Mouse (Mus musculus): ENCODE results near the gene Snx29. TPM values are rescaled to one million over a fixed set of nuclear protein-coding genes. Genes with fewer than 3 reads are reported as not detected.
"Not testable (repeated sequence)": the region's sequence is repeated elsewhere in the genome, so short reads cannot be mapped to it uniquely, and the experiment has no call there.

Snx29 gene
- polyA plus RNA-seq, 1 experiment from 2014 or later, result 14.2 TPM

DNA sequence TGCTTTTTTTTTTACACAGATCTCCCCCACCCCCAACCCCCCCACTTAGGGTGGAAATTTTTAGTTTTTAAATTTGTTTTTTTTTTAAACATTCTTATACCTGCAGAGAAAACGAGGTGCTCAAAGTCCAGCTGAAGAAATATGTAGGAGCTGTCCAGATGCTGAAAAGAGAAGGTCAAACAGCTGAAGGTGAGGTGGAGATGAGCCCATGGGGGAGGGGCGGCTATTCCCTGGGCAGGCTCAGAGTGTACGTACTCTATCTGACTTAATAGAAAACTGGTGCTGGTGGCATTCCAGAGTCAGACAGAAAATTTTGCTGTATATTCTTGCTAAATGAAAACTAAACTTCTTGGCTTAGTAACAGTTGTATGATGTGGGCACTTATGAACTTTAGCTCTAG is 188.1 kb downstream of the Snx29 start:
- Histone ChIP-seq H3K4me1 (peaks cover 7% of the 10 kb centered on the region), H3K9ac (no peak overlapping the region), H3K27me3 (no peaks in the 10 kb centered on the region), H3K9me3 (replicated peaks) (no peaks in the 10 kb centered on the region), H3K36me3 (no peaks in the 10 kb centered on the region), H3K27ac (replicated peaks) (no peak overlapping the region), H3K4me2 (replicated peaks) (no peak overlapping the region), H3K4me3 (replicated peaks) (no peak overlapping the region)
- WGBS, result 45% methylated on average over 3 of the region's 3 CpGs
- no peak for ATAC-seq (ENCODE audit: insufficient number of reproducible peaks, low FRiP score, low TSS enrichment, low read depth)

DNA sequence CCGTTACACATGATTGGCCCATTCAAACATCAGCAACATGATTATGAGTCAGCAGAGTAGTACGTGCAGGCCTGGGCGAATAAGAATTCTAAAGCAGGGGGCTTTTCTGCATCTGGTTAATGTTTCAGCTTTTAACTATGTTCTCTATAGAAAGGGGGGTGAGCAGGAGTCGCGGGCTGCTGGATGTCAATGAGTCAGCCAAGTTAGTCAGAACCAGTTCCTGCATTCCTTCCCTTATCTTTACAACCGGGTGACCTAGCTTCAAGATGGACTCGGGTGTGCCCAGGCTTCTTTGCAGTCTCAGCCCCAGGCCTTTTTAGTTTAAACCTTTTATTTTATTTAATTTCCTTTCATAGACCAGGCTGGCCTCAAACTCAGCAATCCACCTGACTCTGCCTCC is 189.0 kb downstream of the Snx29 start:
- H3K27me3 ChIP-seq; H3K4me1 ChIP-seq; H3K27ac ChIP-seq (replicated peaks); ATAC-seq (ENCODE audit: insufficient number of reproducible peaks, low FRiP score, low TSS enrichment, low read depth); H3K36me3 ChIP-seq; H3K9me3 ChIP-seq (replicated peaks); H3K4me3 ChIP-seq (replicated peaks); H3K9ac ChIP-seq; H3K4me2 ChIP-seq (replicated peaks): not testable (repeated sequence)
- WGBS, result 83% methylated on average over 7 of the region's 7 CpGs

DNA sequence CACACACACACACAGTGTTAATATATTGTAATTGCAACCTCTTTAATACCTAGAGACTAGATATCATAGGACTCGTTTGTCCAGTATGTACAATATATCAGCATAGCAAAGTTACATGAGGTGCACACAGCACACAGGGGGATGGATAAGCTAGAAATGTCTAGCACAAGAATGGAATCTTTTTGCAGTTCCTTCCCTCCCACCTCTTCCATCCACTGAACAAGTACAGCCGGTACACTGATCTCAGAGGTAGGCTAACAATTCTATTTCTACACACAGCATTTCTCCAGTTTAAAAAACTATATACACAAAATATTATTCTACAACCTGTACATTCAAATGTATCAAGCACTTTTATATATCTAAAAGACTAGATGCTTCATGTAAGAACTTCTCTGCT is 194.0 kb downstream of the Snx29 start:
- H3K9me3 ChIP-seq (replicated peaks), result no peaks in the 10 kb centered on the region
- H3K4me1 ChIP-seq, result no peaks in the 10 kb centered on the region
- no peaks in the 10 kb centered on the region for H3K27me3 ChIP-seq
- no peak overlapping the region for H3K27ac ChIP-seq (replicated peaks)
- ATAC-seq (ENCODE audit: insufficient number of reproducible peaks, low FRiP score, low TSS enrichment, low read depth), result no peak
- no peak overlapping the region for H3K4me3 ChIP-seq (replicated peaks)
- H3K9ac ChIP-seq, result no peak overlapping the region
- peaks cover 4% of the 10 kb centered on the region; the same call in 1 of the 2 replicates for H3K36me3 ChIP-seq
- 92% methylated on average over 2 of the region's 2 CpGs for WGBS
- H3K4me2 ChIP-seq (replicated peaks), result no peak overlapping the region

DNA sequence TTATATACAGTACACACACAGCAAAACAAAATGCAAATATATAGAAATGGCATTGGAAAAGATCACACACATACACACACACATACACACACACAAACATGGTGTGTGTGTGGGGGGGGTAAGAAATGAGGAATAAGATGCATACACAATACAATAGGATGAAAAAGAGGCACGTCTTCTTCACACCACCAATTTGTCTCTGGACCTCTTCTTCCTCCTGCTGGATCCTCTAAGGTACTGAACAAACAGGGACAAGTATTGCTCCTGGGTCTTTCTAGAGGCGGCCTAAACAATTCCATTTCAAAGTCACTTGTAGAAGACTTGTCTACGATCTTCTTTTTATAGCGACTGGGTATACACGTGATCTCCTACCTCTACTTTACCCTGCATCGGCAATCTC is 194.7 kb downstream of the Snx29 start:
- 96% methylated on average over 6 of the region's 6 CpGs for WGBS
- no peak overlapping the region for H3K4me3 ChIP-seq (replicated peaks)
- no peak overlapping the region for H3K4me2 ChIP-seq (replicated peaks)
- H3K9me3 ChIP-seq (replicated peaks), result no peaks in the 10 kb centered on the region
- peaks cover 4% of the 10 kb centered on the region; the same call in 1 of the 2 replicates for H3K36me3 ChIP-seq
- no peaks in the 10 kb centered on the region for H3K4me1 ChIP-seq
- H3K27me3 ChIP-seq, result no peaks in the 10 kb centered on the region
- no peak overlapping the region for H3K27ac ChIP-seq (replicated peaks)
- no peak overlapping the region for H3K9ac ChIP-seq
- ATAC-seq (ENCODE audit: insufficient number of reproducible peaks, low FRiP score, low TSS enrichment, low read depth), result no peak

DNA sequence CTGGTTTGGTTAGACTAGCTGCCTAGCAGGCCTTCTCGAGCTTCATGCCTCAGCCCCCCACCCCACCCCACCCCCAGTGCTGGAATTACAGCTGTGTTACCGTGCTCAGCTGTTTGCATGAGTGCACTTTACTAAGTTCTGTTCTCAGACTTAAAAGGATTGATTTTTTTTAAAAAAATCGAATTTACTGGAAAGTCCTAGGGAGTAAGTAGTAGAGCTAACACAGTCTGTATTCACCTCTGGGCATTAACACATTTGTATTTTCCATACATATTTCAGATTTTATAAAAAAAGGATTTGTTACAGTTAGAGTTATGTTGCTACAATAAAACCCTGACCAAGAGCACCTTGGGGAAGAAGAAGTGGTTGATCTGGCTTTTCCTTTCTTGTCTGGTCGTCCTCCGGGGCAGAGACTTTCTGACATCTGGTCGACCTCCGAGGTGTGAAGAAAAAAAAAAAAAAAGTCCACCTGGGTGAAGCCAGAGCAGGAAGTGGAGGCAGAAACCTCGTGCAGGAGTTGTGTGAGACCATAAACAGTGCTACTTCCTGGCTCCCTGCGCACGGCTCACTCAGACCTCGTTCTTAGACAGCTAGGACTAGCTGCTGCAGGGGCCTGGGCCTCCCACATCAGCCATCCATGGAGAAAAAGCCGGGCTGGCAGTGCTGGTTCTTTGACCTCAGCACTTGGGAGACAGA is 196.2 kb downstream of the Snx29 start:
- no peak for ATAC-seq (ENCODE audit: insufficient number of reproducible peaks, low FRiP score, low TSS enrichment, low read depth)
- Histone ChIP-seq H3K36me3 (peaks cover 4% of the 10 kb centered on the region; the same call in 1 of the 2 replicates), H3K27me3 (no peaks in the 10 kb centered on the region), H3K4me2 (replicated peaks) (no peak overlapping the region), H3K4me1 (no peaks in the 10 kb centered on the region), H3K9ac (no peak overlapping the region), H3K27ac (replicated peaks) (no peak overlapping the region), H3K4me3 (replicated peaks) (no peak overlapping the region), H3K9me3 (replicated peaks) (no peaks in the 10 kb centered on the region)
- WGBS, result 70% methylated on average over 12 of the region's 12 CpGs

DNA sequence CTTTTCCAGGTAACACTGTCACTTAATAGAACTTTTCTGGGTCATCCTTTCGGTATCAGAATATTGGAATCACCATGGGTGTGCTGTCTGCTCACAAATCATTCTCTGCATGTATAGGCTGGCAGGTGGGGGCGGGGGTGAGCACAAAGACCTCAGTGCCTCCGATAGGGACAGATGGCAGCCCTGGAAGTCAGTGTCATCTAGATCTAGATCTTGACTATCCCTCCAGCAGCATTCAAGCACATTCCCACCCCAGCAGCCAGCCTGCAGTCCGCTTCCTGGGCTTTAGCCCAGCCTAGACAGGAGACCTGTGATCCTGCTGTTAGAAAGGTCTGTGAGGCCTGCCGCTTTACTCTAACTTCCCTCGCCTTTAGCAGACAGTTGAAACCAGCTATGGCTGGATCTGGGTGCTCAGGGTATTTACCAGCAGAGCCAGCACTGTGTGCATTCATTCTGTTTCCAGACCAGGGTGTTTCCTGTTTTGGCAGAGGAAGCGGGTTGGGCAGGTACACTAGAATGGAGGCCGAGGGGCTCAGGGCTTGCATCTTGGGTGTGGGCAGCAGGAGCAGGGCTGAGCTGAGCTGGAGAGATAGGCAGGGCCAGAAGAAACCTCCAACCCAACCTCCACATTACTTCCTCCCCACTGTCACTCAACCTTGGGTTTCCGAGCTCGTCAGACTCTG is 203.5 kb downstream of the Snx29 start:
- ATAC-seq (ENCODE audit: insufficient number of reproducible peaks, low FRiP score, low TSS enrichment, low read depth), result no peak
- H3K4me3 ChIP-seq (replicated peaks), result no peak overlapping the region
- 0 out of 2 replicates have a peak overlapping the region, but pooled peaks have one; percentile 3 for H3K27ac ChIP-seq (replicated peaks)
- peaks cover 16% of the 10 kb centered on the region for H3K4me1 ChIP-seq
- no peaks in the 10 kb centered on the region for H3K9me3 ChIP-seq (replicated peaks)
- H3K9ac ChIP-seq, result no peak overlapping the region
- no peaks in the 10 kb centered on the region for H3K27me3 ChIP-seq
- H3K36me3 ChIP-seq, result no peaks in the 10 kb centered on the region
- 67% methylated on average over 10 of the region's 10 CpGs for WGBS
- no peak overlapping the region for H3K4me2 ChIP-seq (replicated peaks)

DNA sequence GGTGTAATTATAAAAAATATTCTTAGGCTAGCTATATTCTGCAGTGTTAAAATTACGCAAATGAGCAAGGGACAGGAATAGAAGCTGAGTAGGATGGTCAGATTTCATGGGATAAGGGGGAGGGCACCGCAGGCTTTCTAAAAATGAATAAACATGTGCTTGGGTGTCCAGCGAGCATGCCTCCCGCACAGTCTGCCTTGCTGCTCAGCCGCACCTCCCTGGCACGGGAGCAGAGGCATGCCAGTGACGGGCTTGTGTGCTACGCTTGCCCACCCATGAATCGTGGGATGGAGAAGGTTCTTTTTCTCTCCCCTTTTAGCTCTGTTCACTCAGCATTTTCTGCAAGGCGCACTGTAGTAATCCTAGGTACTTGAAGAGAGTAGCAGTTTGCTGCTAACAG is 204.3 kb downstream of the Snx29 start:
- no peak overlapping the region for H3K4me2 ChIP-seq (replicated peaks)
- H3K27ac ChIP-seq (replicated peaks), result no peak overlapping the region
- no peaks in the 10 kb centered on the region for H3K9me3 ChIP-seq (replicated peaks)
- H3K4me1 ChIP-seq, result peaks cover 21% of the 10 kb centered on the region
- no peaks in the 10 kb centered on the region for H3K36me3 ChIP-seq
- no peak overlapping the region for H3K9ac ChIP-seq
- H3K4me3 ChIP-seq (replicated peaks), result no peak overlapping the region
- no peak; the same call in 1 of the 2 replicates for ATAC-seq (ENCODE audit: insufficient number of reproducible peaks, low FRiP score, low TSS enrichment, low read depth)
- 50% methylated on average over 10 of the region's 10 CpGs for WGBS
- no peaks in the 10 kb centered on the region for H3K27me3 ChIP-seq

DNA sequence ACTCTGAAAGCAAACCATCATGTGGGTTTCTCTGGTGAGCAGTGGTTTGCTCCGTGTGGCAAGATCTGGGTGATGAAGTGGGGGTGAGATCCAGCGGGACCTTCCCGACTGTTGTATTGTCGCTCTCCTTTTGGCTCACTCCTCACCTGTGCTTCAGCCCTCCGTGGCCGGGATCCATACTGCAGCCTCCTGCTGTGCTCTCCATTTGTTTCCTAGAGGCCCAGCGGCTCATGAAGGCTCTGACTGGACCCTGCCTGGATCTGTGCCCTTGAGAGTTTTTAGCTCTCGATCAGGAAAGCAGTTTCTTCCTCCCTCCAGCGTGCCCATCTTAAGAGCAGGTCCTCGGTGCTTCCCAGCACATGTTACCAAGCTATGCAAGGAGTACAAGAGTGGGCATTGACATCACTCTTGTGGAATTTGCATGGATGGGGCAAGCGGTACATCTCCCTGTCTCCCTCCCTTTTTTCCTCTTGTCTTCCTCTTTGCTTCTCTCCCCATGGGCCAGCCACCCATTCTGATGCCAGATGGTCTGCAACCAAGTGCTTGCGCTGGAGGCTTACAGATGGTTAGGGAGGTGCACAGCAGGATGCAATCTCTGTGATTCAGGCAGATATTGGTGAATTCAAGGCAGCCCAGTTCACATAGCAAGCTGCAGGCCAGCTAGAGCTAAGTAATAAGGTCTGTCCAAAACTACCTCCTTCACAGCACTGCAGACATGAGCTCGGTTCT is 207.9 kb downstream of the Snx29 start:
- Histone ChIP-seq H3K4me3 (replicated peaks) (no peak overlapping the region), H3K27ac (replicated peaks) (no peak overlapping the region), H3K27me3 (no peaks in the 10 kb centered on the region), H3K36me3 (no peaks in the 10 kb centered on the region), H3K9me3 (replicated peaks) (no peaks in the 10 kb centered on the region), H3K9ac (no peak overlapping the region), H3K4me1 (peaks cover 34% of the 10 kb centered on the region), H3K4me2 (replicated peaks) (no peak overlapping the region)
- no peak for ATAC-seq (ENCODE audit: insufficient number of reproducible peaks, low FRiP score, low TSS enrichment, low read depth)
- 52% methylated on average over 13 of the region's 13 CpGs for WGBS

DNA sequence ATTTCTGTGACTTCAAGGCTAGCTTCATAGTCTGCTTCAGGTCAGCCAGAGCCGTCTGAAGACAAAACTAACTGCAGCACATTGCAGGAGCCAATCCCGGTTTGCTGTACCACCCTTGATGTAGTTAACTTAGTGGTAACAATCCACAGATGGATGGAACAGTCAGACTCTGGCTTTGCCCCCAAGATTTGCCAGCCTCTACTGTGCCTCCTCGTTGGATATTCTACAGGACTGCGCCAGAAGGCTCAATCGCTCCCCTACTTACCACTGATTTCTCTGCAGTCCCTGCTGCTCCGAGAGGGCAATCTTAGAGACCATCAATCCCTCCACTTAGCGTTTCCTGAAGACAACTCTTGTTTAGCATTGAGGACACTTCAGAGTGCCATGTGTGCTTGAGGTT is 208.7 kb downstream of the Snx29 start:
- no peak for ATAC-seq (ENCODE audit: insufficient number of reproducible peaks, low FRiP score, low TSS enrichment, low read depth)
- 83% methylated on average over 7 of the region's 7 CpGs for WGBS
- H3K4me1 ChIP-seq, result peaks cover 29% of the 10 kb centered on the region

DNA sequence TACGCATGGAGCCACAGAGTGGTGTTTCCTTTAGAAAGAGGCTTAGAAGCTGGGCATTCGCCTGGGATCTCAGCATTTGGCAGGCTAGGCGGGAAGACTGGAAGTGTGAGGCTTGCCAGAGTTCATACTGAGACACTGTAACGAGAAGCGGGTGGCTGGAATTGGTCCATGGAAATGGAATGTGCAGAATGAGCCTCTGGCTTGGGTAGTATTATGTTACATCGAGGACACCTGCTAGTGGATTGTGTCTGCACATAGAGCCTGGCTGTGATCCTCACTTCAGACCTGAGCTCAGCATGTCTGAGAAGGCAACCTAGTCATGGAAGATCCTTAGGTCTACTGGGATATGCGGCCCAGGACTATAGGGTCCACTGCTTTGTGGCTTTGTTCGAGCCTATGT is 209.9 kb downstream of the Snx29 start:
- ATAC-seq (ENCODE audit: insufficient number of reproducible peaks, low FRiP score, low TSS enrichment, low read depth), result peak; percentile 88
- Histone ChIP-seq H3K4me3 (replicated peaks) (no peak overlapping the region), H3K27ac (replicated peaks) (peak overlapping the region; percentile 44; the same call in 1 of the 2 replicates), H3K4me2 (replicated peaks) (no peak overlapping the region), H3K27me3 (no peaks in the 10 kb centered on the region), H3K9me3 (replicated peaks) (no peaks in the 10 kb centered on the region), H3K9ac (no peak overlapping the region), H3K36me3 (no peaks in the 10 kb centered on the region), H3K4me1 (peaks cover 28% of the 10 kb centered on the region)
- WGBS, result 29% methylated on average over 8 of the region's 8 CpGs

More for the DNA sequence above, 208.7 kb downstream of the Snx29 start:
- no peak overlapping the region for H3K4me2 ChIP-seq (replicated peaks)
- H3K9ac ChIP-seq, result no peak overlapping the region
- no peak overlapping the region for H3K4me3 ChIP-seq (replicated peaks)
- no peak overlapping the region for H3K27ac ChIP-seq (replicated peaks)
- H3K36me3 ChIP-seq, result no peaks in the 10 kb centered on the region
- no peaks in the 10 kb centered on the region for H3K9me3 ChIP-seq (replicated peaks)
- H3K27me3 ChIP-seq, result no peaks in the 10 kb centered on the region

DNA sequence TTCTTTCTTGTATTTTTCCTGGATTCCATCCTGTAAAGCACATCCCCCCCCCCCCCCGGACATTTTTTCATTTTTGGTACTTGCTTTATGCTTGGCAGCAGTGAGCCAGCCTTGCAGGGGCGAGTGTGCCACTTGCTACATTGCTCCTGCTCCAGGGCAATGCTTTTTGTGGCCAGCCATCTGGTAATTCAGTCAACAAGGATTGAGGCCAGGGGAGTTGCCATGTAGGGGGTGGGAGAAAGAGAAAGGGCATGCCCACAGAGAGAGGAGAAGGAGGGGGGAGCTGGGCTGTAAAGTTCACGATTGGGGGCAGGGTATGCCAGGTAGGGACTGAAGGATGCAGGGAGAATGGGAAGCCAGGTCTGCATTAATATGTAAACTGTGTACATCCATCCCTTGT is 210.7 kb downstream of the Snx29 start:
- no peak for ATAC-seq (ENCODE audit: insufficient number of reproducible peaks, low FRiP score, low TSS enrichment, low read depth)
- 64% methylated on average over 3 of the region's 3 CpGs for WGBS
- H3K27me3 ChIP-seq, result no peaks in the 10 kb centered on the region
- H3K4me2 ChIP-seq (replicated peaks), result no peak overlapping the region
- H3K4me1 ChIP-seq, result peaks cover 34% of the 10 kb centered on the region
- no peak overlapping the region for H3K4me3 ChIP-seq (replicated peaks)
- no peaks in the 10 kb centered on the region for H3K9me3 ChIP-seq (replicated peaks)
- H3K27ac ChIP-seq (replicated peaks), result no peak overlapping the region
- no peaks in the 10 kb centered on the region for H3K36me3 ChIP-seq
- H3K9ac ChIP-seq, result no peak overlapping the region
